Mouse (Mus musculus): ENCODE measurements at regions not wholly inside any gene's neighbourhood (a gene's known extent, or its start where the extent isn't known, plus 50 kb on each side); places are given as distances from the start of the nearest gene placed in this dataset.

GRCm38 (mm10) chr1:193967957-193968926 lies 598.1 kb upstream of the Camk1g start:
- no peaks in the 10 kb centered on the region for H3K36me3 ChIP-seq (ENCODE audit: control insufficient read depth, insufficient read depth, low read length)
- no peaks in the 10 kb centered on the region for H3K4me1 ChIP-seq (ENCODE audit: control insufficient read depth, insufficient read depth, insufficient read length, low read length)
- TF ChIP-seq POLR2A (IDR thresholded peaks at IDR 0.05; ENCODE audit: low read depth, low read length) (no peak), CTCF (IDR thresholded peaks at IDR 0.05; ENCODE audit: extremely low read depth, insufficient read length, insufficient replicate concordance, low read depth, low read length) (no peak)
- no peak overlapping the region for H3K27ac ChIP-seq (ENCODE audit: insufficient read depth, low read depth, low read length)
- H3K27me3 ChIP-seq (ENCODE audit: control insufficient read depth, insufficient read depth, low read length), result no peaks in the 10 kb centered on the region
- H3K4me3 ChIP-seq (ENCODE audit: low read depth, low read length), result no peak overlapping the region
- WGBS, result 76% methylated on average over 4 of the region's 4 CpGs

- no peak overlapping the region for H3K27ac ChIP-seq (ENCODE audit: insufficient read depth, low read depth, low read length)
- no peak overlapping the region for H3K4me3 ChIP-seq (ENCODE audit: low read depth, low read length)
- no peaks in the 10 kb centered on the region for H3K36me3 ChIP-seq (ENCODE audit: control insufficient read depth, insufficient read depth, low read length)
- TF ChIP-seq CTCF (IDR thresholded peaks at IDR 0.05; ENCODE audit: extremely low read depth, insufficient read length, insufficient replicate concordance, low read depth, low read length) (no peak), POLR2A (IDR thresholded peaks at IDR 0.05; ENCODE audit: low read depth, low read length) (no peak)
- no peaks in the 10 kb centered on the region for H3K27me3 ChIP-seq (ENCODE audit: control insufficient read depth, insufficient read depth, low read length)
- 19% methylated on average over 1 of the region's 1 CpGs for WGBS
- H3K4me1 ChIP-seq (ENCODE audit: control insufficient read depth, insufficient read depth, insufficient read length, low read length), result no peaks in the 10 kb centered on the region
These were observed 596.8 kb upstream of the Camk1g start for GRCm38 (mm10) chr1:193966652-193967555.

GRCm38 (mm10) chr1:193965278-193965677 lies 595.2 kb upstream of the Camk1g start:
- Histone ChIP-seq H3K4me3 (ENCODE audit: low read depth, low read length) (no peak overlapping the region), H3K27me3 (ENCODE audit: control insufficient read depth, insufficient read depth, low read length) (no peaks in the 10 kb centered on the region), H3K27ac (ENCODE audit: insufficient read depth, low read depth, low read length) (no peak overlapping the region), H3K36me3 (ENCODE audit: control insufficient read depth, insufficient read depth, low read length) (no peaks in the 10 kb centered on the region), H3K4me1 (ENCODE audit: control insufficient read depth, insufficient read depth, insufficient read length, low read length) (no peaks in the 10 kb centered on the region)
- TF ChIP-seq CTCF (IDR thresholded peaks at IDR 0.05; ENCODE audit: extremely low read depth, insufficient read length, insufficient replicate concordance, low read depth, low read length) (no peak), POLR2A (IDR thresholded peaks at IDR 0.05; ENCODE audit: low read depth, low read length) (no peak)
- 45% methylated on average over 1 of the region's 1 CpGs for WGBS

- H3K27ac ChIP-seq (ENCODE audit: insufficient read depth, low read depth, low read length), result no peak overlapping the region
- TF ChIP-seq POLR2A (IDR thresholded peaks at IDR 0.05; ENCODE audit: low read depth, low read length) (no peak), CTCF (IDR thresholded peaks at IDR 0.05; ENCODE audit: extremely low read depth, insufficient read length, insufficient replicate concordance, low read depth, low read length) (no peak)
- H3K4me1 ChIP-seq (ENCODE audit: control insufficient read depth, insufficient read depth, insufficient read length, low read length), result no peaks in the 10 kb centered on the region
- H3K27me3 ChIP-seq (ENCODE audit: control insufficient read depth, insufficient read depth, low read length), result no peaks in the 10 kb centered on the region
- no peaks in the 10 kb centered on the region for H3K36me3 ChIP-seq (ENCODE audit: control insufficient read depth, insufficient read depth, low read length)
- no peak overlapping the region for H3K4me3 ChIP-seq (ENCODE audit: low read depth, low read length)
These were observed 581.8 kb upstream of the Camk1g start for GRCm38 (mm10) chr1:193951936-193952335.

GRCm38 (mm10) chr1:193949817-193950216 lies 579.7 kb upstream of the Camk1g start:
- Histone ChIP-seq H3K27ac (ENCODE audit: insufficient read depth, low read depth, low read length) (no peak overlapping the region), H3K27me3 (ENCODE audit: control insufficient read depth, insufficient read depth, low read length) (no peaks in the 10 kb centered on the region), H3K4me1 (ENCODE audit: control insufficient read depth, insufficient read depth, insufficient read length, low read length) (no peaks in the 10 kb centered on the region), H3K4me3 (ENCODE audit: low read depth, low read length) (no peak overlapping the region), H3K36me3 (ENCODE audit: control insufficient read depth, insufficient read depth, low read length) (no peaks in the 10 kb centered on the region)
- no peak for TF ChIP-seq CTCF (IDR thresholded peaks at IDR 0.05; ENCODE audit: extremely low read depth, insufficient read length, insufficient replicate concordance, low read depth, low read length)
- TF ChIP-seq POLR2A (IDR thresholded peaks at IDR 0.05; ENCODE audit: low read depth, low read length), result no peak

GRCm38 (mm10) chr1:193946953-193947586 lies 577.0 kb upstream of the Camk1g start:
- WGBS, result 69% methylated on average over 6 of the region's 6 CpGs
- Histone ChIP-seq H3K27ac (ENCODE audit: insufficient read depth, low read depth, low read length) (no peak overlapping the region), H3K4me1 (ENCODE audit: control insufficient read depth, insufficient read depth, insufficient read length, low read length) (no peaks in the 10 kb centered on the region), H3K4me3 (ENCODE audit: low read depth, low read length) (no peak overlapping the region), H3K27me3 (ENCODE audit: control insufficient read depth, insufficient read depth, low read length) (no peaks in the 10 kb centered on the region), H3K36me3 (ENCODE audit: control insufficient read depth, insufficient read depth, low read length) (no peaks in the 10 kb centered on the region)
- TF ChIP-seq POLR2A (IDR thresholded peaks at IDR 0.05; ENCODE audit: low read depth, low read length) (no peak), CTCF (IDR thresholded peaks at IDR 0.05; ENCODE audit: extremely low read depth, insufficient read length, insufficient replicate concordance, low read depth, low read length) (no peak)

Measured in small intestine, adult 2 months (tissue).